8 mouse cellular contexts compared by ENCODE assay signal in genomic region chr9:108842989-108843388, GRCm38 (mm10). TPM values are rescaled to one million over a fixed set of nuclear protein-coding genes. Genes with fewer than 3 reads are reported as not detected.
DNase-seq lines count a peak whose midpoint lies in the region; ATAC-seq and TF ChIP-seq lines count a peak whose summit lies in the region.

No protein-coding gene starts in this region.

- H3K27me3 ChIP-seq in forebrain, embryonic 10.5 days (ENCODE audit: poor library complexity, severe bottlenecking), result peaks cover 26% of the 10 kb centered on the region
- H3K27me3 ChIP-seq in forebrain, embryonic 12.5 days, result 0 out of 2 replicates have a peak, but pooled peaks cover 14% of the 10 kb centered on the region
- no peaks in the 10 kb centered on the region for H3K27me3 ChIP-seq in kidney, adult 2 months (replicated peaks; ENCODE audit: control insufficient read depth, insufficient read depth, low read length)
- peaks cover 33% of the 10 kb centered on the region for H3K27me3 ChIP-seq in limb, embryonic 13.5 days
- peaks cover 19% of the 10 kb centered on the region for H3K27me3 ChIP-seq in myocyte (ENCODE audit: control insufficient read depth, insufficient read depth, insufficient read length)

- no peak overlapping the region for H3K9ac ChIP-seq in forebrain, embryonic 12.5 days
- H3K9ac ChIP-seq in limb, embryonic 13.5 days, result peak overlapping the region; percentile 43; the same call in 1 of the 2 replicates

- peaks cover 11% of the 10 kb centered on the region for H3K4me1 ChIP-seq in forebrain, embryonic 10.5 days
- peaks cover 4% of the 10 kb centered on the region; the same call in 1 of the 2 replicates for H3K4me1 ChIP-seq in forebrain, embryonic 12.5 days
- no peaks in the 10 kb centered on the region for H3K4me1 ChIP-seq in cortical plate, adult 2 months (ENCODE audit: control insufficient read depth, insufficient read depth, low read length)
- no peaks in the 10 kb centered on the region for H3K4me1 ChIP-seq in kidney, adult 2 months (ENCODE audit: control insufficient read depth, insufficient read depth, low read length)
- H3K4me1 ChIP-seq in limb, embryonic 13.5 days, result no peaks in the 10 kb centered on the region

- peaks cover 16% of the 10 kb centered on the region for H3K36me3 ChIP-seq in forebrain, embryonic 10.5 days (replicated peaks)
- peaks cover 88% of the 10 kb centered on the region for H3K36me3 ChIP-seq in forebrain, embryonic 12.5 days (replicated peaks)
- no peaks in the 10 kb centered on the region for H3K36me3 ChIP-seq in kidney, adult 2 months (ENCODE audit: control insufficient read depth, insufficient read depth, low read length)
- H3K36me3 ChIP-seq in limb, embryonic 13.5 days, result no peaks in the 10 kb centered on the region
- H3K36me3 ChIP-seq in myocyte (ENCODE audit: control insufficient read depth, insufficient read depth), result no peaks in the 10 kb centered on the region

- H3ac ChIP-seq in myocyte (ENCODE audit: control insufficient read depth, insufficient read length), result no peak overlapping the region

- no peak for DNase-seq in forebrain, embryonic 10.5 days (ENCODE audit: extremely low spot score, low spot score)
- DNase-seq in heart, adult 18-20 months, result peak; percentile 55 to 70
- DNase-seq in kidney, adult 2 months, result peak; percentile 92
- DNase-seq in T-cell, adult 2 months (ENCODE audit: low spot score), result no peak

- WGBS in forebrain, embryonic 10.5 days, result 22% methylated on average over 14 of the region's 14 CpGs
- 25% methylated on average over 14 of the region's 14 CpGs for WGBS in forebrain, embryonic 12.5 days
- 10% methylated on average over 14 of the region's 14 CpGs for WGBS in kidney, adult 2 months
- WGBS in limb, embryonic 13.5 days, result 14% methylated on average over 14 of the region's 14 CpGs

- no peak overlapping the region for H3K4me2 ChIP-seq in forebrain, embryonic 12.5 days
- H3K4me2 ChIP-seq in limb, embryonic 13.5 days (replicated peaks), result peak overlapping the region; percentile 49
- no peak overlapping the region for H3K4me2 ChIP-seq in myocyte (ENCODE audit: low read depth)

- ATAC-seq in forebrain, embryonic 12.5 days (ENCODE audit: low FRiP score), result no peak
- ATAC-seq in limb, embryonic 13.5 days (ENCODE audit: low FRiP score, low read depth), result no peak

- peak; percentile 30; the same call in 1 of the 2 replicates for TF ChIP-seq CTCF in cortical plate, adult 2 months (IDR thresholded peaks at IDR 0.05; ENCODE audit: extremely low read depth, insufficient read depth, low read length)
- peak; percentile 61 for TF ChIP-seq CTCF in kidney, adult 2 months (conservative IDR thresholded peaks at IDR 0.05; ENCODE audit: insufficient read depth, insufficient read length, low read depth, low read length)

- no peaks in the 10 kb centered on the region for H3K9me3 ChIP-seq in forebrain, embryonic 10.5 days
- H3K9me3 ChIP-seq in forebrain, embryonic 12.5 days, result no peaks in the 10 kb centered on the region
- H3K9me3 ChIP-seq in limb, embryonic 13.5 days, result no peaks in the 10 kb centered on the region

- peak overlapping the region; percentile 27 for H3K4me3 ChIP-seq in forebrain, embryonic 10.5 days
- no peak overlapping the region for H3K4me3 ChIP-seq in forebrain, embryonic 12.5 days (replicated peaks)
- no peak overlapping the region for H3K4me3 ChIP-seq in cortical plate, adult 2 months (ENCODE audit: insufficient read depth, low read length)
- no peak overlapping the region for H3K4me3 ChIP-seq in kidney, adult 2 months (ENCODE audit: insufficient read depth, low read depth, low read length)
- peak overlapping the region; percentile 14 for H3K4me3 ChIP-seq in limb, embryonic 13.5 days
- no peak overlapping the region for H3K4me3 ChIP-seq in myocyte

- H3K79me2 ChIP-seq in myocyte (ENCODE audit: control insufficient read depth, insufficient read depth), result no peaks in the 10 kb centered on the region

- H3K27ac ChIP-seq in forebrain, embryonic 10.5 days, result no peak overlapping the region; the same call in 1 of the 2 replicates
- H3K27ac ChIP-seq in forebrain, embryonic 12.5 days, result no peak overlapping the region
- no peak overlapping the region for H3K27ac ChIP-seq in cortical plate, adult 2 months (ENCODE audit: insufficient read depth, low read length)
- no peak overlapping the region for H3K27ac ChIP-seq in kidney, adult 2 months (ENCODE audit: insufficient read depth, low read depth, low read length)
- no peak overlapping the region for H3K27ac ChIP-seq in limb, embryonic 13.5 days

- no peak for TF ChIP-seq POLR2A in cortical plate, adult 2 months (IDR thresholded peaks at IDR 0.05; ENCODE audit: extremely low read depth, insufficient read depth, low read length)
- TF ChIP-seq POLR2A in kidney, adult 2 months (IDR thresholded peaks at IDR 0.05; ENCODE audit: low read depth, low read length), result no peak
- no peak for TF ChIP-seq POLR2A in myocyte (IDR thresholded peaks at IDR 0.05; ENCODE audit: insufficient read length, low read depth)

TF ChIP-seq in myocyte, 11 proteins besides CTCF, POLR2A, EP300 and RAD21:
- TF ChIP-seq MYOG (IDR thresholded peaks at IDR 0.05; ENCODE audit: control insufficient read depth in 1 of 3, insufficient read depth in 1 of 3, insufficient read length in 2 of 3, low read depth in 2 of 3) (peak; percentile 30 to 86 (median 67)), MYOD1 (IDR thresholded peaks at IDR 0.05; ENCODE audit: control insufficient read depth in 1 of 3, insufficient read length in 2 of 3, low read depth in 2 of 3) (peak in 2 of 3 experiments; percentile 57 to 86), E2F4 (IDR thresholded peaks at IDR 0.05; ENCODE audit: insufficient read depth) (no peak), USF1 (IDR thresholded peaks at IDR 0.05; ENCODE audit: low read depth) (no peak)

RNA-seq across cellular contexts. Expression of gene Slc26a6, which starts 10.1 kb away (rescaled TPM):
- 11.5 and 11.6 TPM in 2 replicates for polyA plus RNA-seq in forebrain, embryonic 10.5 days (2016; fragmentation: Nextera tagmentation; extraction: Ambion mirVana)
- 12.4 and 13.1 TPM in 2 replicates for polyA plus RNA-seq in forebrain, embryonic 12.5 days (2016; fragmentation: Nextera tagmentation; extraction: Ambion mirVana)
- 15.9 and 20.8 TPM in 2 replicates for polyA plus RNA-seq in cortical plate, adult 2 months (2012; rRNA removed)
- total RNA-seq in heart, adult 18-20 months (2021), result 10 to 100 TPM; 19.6 to 19.8 TPM
- 33.9 and 37.2 TPM in 2 replicates for polyA plus RNA-seq in kidney, adult 2 months (2012; rRNA removed)
- polyA plus RNA-seq in limb, embryonic 13.5 days (2015; fragmentation: Nextera tagmentation; extraction: Ambion mirVana), result 19.0 and 19.6 TPM in 2 replicates
- 18.8 TPM for polyA plus RNA-seq in myocyte (2012; fragmentation: generic; extraction: Trizol)

RNA-seq across cellular contexts. Expression of gene Celsr3, which starts 16.9 kb away (rescaled TPM):
- 1.5 and 2.1 TPM in 2 replicates for polyA plus RNA-seq in forebrain, embryonic 10.5 days (2016; fragmentation: Nextera tagmentation; extraction: Ambion mirVana)
- 13.0 and 14.2 TPM in 2 replicates for polyA plus RNA-seq in forebrain, embryonic 12.5 days (2016; fragmentation: Nextera tagmentation; extraction: Ambion mirVana)
- 74.3 and 75.8 TPM in 2 replicates for polyA plus RNA-seq in cortical plate, adult 2 months (2012; rRNA removed)
- total RNA-seq in heart, adult 18-20 months (2021), result under 1 TPM in 1 of 2 experiments, not detected in 1; 0.03 TPM
- 0.18 and 0.19 TPM in 2 replicates for polyA plus RNA-seq in kidney, adult 2 months (2012; rRNA removed)
- polyA plus RNA-seq in limb, embryonic 13.5 days (2015; fragmentation: Nextera tagmentation; extraction: Ambion mirVana), result 0.09 and 0.13 TPM in 2 replicates
- 0.65 TPM for polyA plus RNA-seq in myocyte (2012; fragmentation: generic; extraction: Trizol)

RNA-seq across cellular contexts. Expression of gene Nckipsd, which starts 34.8 kb away (rescaled TPM):
- polyA plus RNA-seq in forebrain, embryonic 10.5 days (2016; fragmentation: Nextera tagmentation; extraction: Ambion mirVana), result 14.1 and 18.8 TPM in 2 replicates
- 14.3 and 17.3 TPM in 2 replicates for polyA plus RNA-seq in forebrain, embryonic 12.5 days (2016; fragmentation: Nextera tagmentation; extraction: Ambion mirVana)
- 65.0 and 66.8 TPM in 2 replicates for polyA plus RNA-seq in cortical plate, adult 2 months (2012; rRNA removed)
- 1 to 10 TPM; 8.6 to 9.6 TPM for total RNA-seq in heart, adult 18-20 months (2021)
- polyA plus RNA-seq in kidney, adult 2 months (2012; rRNA removed), result 19.1 and 24.1 TPM in 2 replicates
- polyA plus RNA-seq in limb, embryonic 13.5 days (2015; fragmentation: Nextera tagmentation; extraction: Ambion mirVana), result 17.2 and 22.5 TPM in 2 replicates
- 5.9 TPM for polyA plus RNA-seq in myocyte (2012; fragmentation: generic; extraction: Trizol)

RNA-seq across cellular contexts. Expression of gene Ip6k2, which starts 59.4 kb away (rescaled TPM):
- polyA plus RNA-seq in forebrain, embryonic 10.5 days (2016; fragmentation: Nextera tagmentation; extraction: Ambion mirVana), result 78.3 and 89.3 TPM in 2 replicates
- polyA plus RNA-seq in forebrain, embryonic 12.5 days (2016; fragmentation: Nextera tagmentation; extraction: Ambion mirVana), result 124 and 140 TPM in 2 replicates
- polyA plus RNA-seq in cortical plate, adult 2 months (2012; rRNA removed), result 145 and 162 TPM in 2 replicates
- total RNA-seq in heart, adult 18-20 months (2021), result 10 to 100 TPM; 16.7 to 24.8 TPM
- polyA plus RNA-seq in kidney, adult 2 months (2012; rRNA removed), result 68.3 and 78.0 TPM in 2 replicates
- polyA plus RNA-seq in limb, embryonic 13.5 days (2015; fragmentation: Nextera tagmentation; extraction: Ambion mirVana), result 149 and 152 TPM in 2 replicates
- polyA plus RNA-seq in myocyte (2012; fragmentation: generic; extraction: Trizol), result 45.5 TPM

Comparison
In these comparisons a context has a peak if more than half of its experiments do, and no peak if none do; other contexts are left out.
1. H3K4me3 ChIP-seq: peak in forebrain, embryonic 10.5 days (single experiment) and limb, embryonic 13.5 days (single experiment); none in forebrain, embryonic 12.5 days (single experiment), cortical plate, adult 2 months (single experiment), kidney, adult 2 months (single experiment) and myocyte (single experiment).
2. DNase-seq: peak in heart, adult 18-20 months (2 of 2) and kidney, adult 2 months (single experiment); none in forebrain, embryonic 10.5 days (single experiment) and T-cell, adult 2 months (single experiment).